Mouse (Mus musculus) retina, postnatal 1 day (tissue): Measurements from ENCODE around the gene Yod1.
A peak's percentile ranks its signal among the peaks of the same experiment; 100 is the strongest.

Experiments
- DNase-seq: peaks from one replicate; pipeline ENCODE4 v3.0.0-alpha.2; 2012

Yod1 gene

GRCm38 (mm10) chr1:130732706-130733658 is 15.9 kb downstream of the Yod1 start:
- DNase-seq: no peak

GRCm38 (mm10) chr1:130733671-130734070 is 16.5 kb downstream of the Yod1 start:
- DNase-seq: no peak

- DNase-seq: no peak
These were observed 17.3 kb downstream of the Yod1 start for GRCm38 (mm10) chr1:130734452-130734851.

GRCm38 (mm10) chr1:130734852-130735251 is 17.7 kb downstream of the Yod1 start:
- DNase-seq: no peak

DNA sequence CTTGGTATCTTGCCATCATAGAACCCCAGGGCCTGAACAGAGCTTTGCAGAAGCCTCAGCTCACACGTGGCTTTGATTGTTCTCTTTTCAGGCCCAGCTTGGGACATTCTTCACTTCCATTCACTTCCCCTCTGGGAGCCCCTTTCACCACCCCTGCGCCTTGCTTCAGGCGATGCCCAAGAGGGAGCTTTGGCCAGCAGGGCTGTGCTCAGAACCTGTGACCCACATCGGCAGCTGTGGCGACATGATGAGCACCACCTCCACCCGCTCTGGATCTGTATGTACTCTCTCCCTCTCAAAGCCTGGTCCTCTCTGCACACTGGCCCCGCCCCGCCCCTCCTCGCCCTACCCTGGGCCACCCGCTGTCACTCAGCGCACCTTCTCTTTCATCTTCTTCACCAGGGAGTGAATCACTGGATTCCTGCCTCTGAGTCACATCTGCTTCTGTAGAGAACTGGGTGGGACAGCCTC is 20.3 kb downstream of the Yod1 start:
- peak; percentile 17 for DNase-seq

GRCm38 (mm10) chr1:130737916-130738315 is 20.8 kb downstream of the Yod1 start:
- DNase-seq: no peak

DNA sequence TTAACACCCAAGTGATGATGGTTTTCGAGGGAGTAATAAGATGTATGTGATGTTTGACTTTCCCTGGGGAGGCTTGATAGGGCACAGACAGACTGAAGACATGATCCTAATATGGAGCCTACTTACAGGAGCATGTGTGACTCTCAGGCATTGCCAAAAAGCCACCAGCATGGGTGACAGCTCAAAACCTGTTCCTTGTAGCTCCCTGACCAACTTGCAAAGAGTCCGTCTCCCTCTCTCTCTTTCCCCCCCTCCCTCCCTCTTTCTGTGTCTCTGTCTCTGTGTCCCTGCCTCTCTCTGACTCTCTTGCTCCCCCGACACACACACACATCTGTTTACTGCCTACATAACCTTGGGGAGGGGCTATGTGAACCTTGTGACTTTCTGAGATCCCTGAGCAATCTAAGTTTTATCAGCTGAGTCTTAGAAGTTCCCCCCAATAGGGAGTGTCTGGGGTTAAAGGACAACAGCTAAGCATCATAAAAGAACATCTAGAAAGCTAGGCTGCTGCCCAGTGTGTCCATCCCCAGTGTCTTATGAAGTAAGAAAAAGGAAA is 21.5 kb downstream of the Yod1 start:
- no peak for DNase-seq

DNA sequence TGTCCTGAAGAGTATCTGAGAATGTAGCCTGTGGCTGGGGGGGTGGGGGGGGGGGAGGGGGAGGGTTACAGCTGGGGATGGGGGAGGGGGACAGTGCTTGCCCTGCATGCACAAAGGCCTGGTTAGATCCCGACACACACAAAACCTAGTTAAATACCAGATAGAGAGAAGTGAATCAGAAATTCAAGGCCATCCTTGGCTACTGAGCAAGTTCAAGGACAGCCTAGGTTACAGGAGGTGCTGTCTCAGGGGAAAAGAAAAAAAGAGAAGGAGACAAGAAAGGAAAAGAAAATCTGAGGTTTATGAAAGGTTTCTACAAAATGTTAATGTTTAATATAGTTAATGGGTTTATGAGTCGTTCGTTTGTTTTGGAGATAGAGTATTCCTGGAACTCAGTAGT is 22.5 kb downstream of the Yod1 start:
- DNase-seq: no peak

DNA sequence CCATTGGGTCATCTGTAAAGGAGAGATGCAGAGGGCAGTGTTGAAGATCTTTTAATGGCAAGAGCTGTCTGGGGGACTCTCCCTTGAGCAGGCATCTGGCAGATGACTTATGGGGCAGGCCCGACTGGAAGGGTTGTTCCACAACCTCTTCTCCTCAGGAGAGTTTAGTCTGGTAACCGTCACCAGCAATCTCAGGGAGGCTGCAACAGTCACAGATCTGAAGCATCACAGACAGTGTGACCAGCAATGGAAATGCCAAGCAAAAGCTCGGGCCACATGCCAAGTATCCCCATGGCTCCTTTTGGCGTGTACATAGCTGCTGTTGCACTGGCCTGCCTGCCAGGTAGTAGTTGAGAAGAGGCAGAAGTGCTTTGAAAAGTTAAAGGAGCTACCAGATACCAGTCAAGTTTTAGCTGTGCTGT is 23.1 kb downstream of the Yod1 start:
- DNase-seq: no peak

- no peak for DNase-seq
These were observed 23.9 kb downstream of the Yod1 start for GRCm38 (mm10) chr1:130740781-130741720.

DNA sequence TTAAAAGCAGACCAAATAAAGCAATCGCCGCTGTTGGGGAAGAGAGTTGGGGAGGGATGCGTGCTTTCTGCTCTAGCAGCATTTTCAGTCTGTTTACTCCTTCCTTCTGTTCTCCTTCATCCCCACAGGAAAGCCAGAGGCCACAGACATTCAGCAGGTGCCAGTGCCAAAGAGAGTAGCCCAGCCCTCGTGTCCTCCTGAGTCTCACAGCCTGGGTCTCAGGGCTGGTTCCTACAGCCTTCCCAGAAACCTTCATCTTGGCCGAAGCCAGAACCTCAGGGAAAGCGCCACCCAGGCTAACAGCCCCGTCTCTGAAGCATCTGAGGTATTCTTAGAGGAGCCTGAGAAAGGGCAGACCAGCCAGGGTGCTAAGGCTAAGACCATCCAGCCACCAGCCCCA is 25.1 kb downstream of the Yod1 start:
- no peak for DNase-seq

DNA sequence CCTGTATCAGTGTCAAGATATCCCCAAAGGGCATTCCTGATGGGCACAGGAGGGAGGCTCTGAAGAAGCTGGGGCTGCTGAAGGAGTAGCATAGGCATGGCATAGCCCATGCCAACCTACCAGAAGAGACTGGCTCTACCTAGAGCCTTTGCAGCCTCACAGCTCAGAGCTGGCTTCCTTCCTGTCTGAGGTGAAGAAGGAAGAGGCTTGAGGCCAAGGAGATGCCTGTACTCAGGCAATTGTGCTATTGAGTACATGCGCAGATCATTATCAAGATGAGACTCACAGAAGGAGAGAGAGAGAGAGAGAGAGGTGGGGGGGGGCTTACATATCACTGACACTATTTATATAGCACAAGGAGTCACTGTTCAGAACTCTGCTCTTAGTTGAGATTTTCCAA is 26.6 kb downstream of the Yod1 start:
- DNase-seq: no peak

GRCm38 (mm10) chr1:130744217-130744616 is 27.1 kb downstream of the Yod1 start:
- DNase-seq: no peak

DNA sequence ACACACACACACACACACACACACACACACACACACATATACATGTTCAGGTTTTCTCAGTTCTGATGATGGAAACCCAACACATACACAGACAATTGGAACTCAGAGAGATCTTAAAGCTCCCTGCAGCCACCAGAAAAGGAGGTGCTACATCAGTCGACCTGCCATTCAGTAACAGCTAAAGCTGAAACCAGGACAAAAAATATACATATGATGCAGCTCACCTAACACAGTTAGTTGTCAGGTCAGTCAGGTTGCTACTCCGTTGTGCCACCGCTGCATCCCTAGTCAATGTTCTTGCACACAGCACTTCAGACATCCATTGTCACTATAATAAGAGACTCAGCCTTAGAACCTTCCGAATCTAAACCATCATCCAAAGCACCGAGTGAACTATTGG is 27.8 kb downstream of the Yod1 start:
- DNase-seq: no peak

DNA sequence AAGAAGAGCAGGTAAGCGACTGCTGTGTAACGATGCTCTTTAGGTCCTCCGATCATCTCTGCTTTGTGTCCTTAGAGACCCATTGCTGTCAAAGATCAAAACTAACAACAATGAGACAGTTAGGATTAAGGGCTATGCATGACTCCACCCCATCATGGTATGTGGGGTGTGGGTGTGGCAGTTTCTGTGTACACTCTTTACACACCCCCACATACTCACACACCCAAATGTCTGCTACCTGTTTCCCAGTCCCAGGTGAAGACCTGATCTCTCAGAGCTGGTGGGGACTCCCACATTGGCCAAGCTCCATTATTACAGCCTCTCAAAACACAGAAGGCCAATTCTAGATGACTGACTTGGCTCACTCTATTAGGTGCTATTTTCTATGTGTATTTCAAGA is 28.5 kb downstream of the Yod1 start:
- no peak for DNase-seq

- DNase-seq: no peak
These were observed 29.7 kb downstream of the Yod1 start for GRCm38 (mm10) chr1:130746819-130747218.

DNA sequence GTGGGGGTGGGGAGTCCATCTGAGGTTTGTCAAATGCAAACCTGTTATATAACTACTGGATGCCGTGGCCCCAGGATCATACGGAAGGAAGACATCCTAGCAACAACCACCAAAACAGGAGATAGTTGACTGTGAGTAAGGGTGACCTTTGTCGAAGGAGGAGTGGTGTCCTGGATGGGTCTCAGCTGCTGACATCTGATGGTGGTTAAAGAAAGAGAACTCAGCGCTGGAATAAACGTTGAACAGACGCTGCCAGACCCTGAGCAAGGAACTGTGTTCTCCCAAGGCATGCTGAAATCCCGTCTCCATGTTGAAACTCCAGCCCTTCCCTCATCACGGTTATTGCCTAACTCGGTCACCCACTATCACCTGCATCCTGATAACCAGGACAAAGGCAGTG is 42.6 kb downstream of the Yod1 start:
- DNase-seq: no peak

DNA sequence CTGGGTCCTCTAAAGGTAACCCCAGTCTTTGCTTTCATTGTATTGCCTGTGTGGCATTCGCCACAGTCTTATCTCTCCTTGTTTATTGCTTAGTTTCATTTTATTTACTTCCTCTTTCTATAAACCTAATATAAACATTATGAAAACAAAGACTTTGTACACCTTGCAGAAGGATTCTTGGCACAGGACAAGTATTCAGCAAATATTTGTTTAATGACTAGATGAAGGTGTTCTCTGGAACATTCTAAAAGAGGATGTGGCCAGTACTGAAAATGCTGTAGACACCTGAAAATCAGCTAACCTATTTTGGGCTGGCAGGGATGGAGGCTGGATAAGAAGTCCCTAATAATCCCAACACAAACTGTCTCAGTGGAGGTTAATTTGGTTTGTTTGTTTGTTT is 44.5 kb downstream of the Yod1 start:
- no peak for DNase-seq

DNA sequence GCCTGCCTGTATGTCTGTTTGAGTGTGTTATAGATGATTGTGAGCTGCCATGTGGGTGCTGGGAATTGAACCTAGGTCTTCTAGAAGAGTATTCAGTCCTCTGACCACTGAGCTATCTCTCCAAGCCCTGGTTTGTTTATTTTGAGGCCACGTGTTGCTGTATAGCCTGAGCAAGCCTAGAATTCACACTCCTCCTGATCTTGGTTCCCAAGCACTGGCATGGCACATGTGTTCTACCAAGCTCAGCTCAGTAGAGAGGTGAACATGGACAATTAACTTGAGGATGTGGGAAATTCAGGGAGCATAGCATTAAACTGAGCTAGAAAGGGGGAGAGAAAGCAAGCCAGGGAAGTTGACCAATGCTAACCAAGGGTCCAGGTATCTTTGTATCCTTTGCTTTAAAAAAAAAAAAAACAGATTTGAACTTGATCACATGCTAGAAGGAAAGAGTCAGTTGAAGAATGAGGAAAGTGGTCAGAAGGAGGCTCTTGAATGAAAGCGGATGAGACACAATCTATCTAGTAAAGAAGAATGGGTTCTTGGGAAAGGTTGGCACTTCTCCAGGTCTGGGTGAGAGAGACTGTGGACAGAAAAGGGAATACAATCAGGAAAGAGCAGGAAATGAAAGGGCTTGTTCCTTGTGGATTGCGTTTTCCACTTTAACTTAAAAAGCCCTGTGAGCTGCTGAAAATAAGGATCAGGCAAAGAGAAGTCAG is 45.1 kb downstream of the Yod1 start:
- DNase-seq: no peak

- no peak for DNase-seq
These were observed 46.9 kb downstream of the Yod1 start for GRCm38 (mm10) chr1:130764027-130764461.

DNA sequence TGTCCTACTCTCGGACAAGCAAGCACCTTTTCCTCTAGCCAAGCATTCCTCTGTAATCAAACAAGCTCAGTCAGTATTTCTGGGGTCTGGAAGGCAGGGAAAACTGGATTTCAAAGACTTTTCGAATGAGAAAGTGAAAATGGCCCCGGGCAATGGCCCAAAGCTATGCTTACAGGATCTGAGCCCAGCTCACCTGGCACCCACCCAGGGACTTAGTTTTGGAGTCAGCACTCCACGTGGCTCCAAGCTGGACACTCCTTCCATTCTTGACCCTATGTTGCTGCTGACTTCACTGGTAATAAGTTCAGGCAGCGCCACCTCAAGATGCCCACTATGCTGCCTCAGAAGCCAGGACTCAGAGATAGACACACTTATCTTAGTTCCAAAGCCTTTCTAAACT is 49.9 kb downstream of the Yod1 start:
- DNase-seq: no peak

- DNase-seq: no peak
These were observed 52.8 kb downstream of the Yod1 start for GRCm38 (mm10) chr1:130769925-130770324.
